Mouse (Mus musculus) gonadal fat pad, adult 2 months (tissue): ENCODE measurements around the gene Lgals7. TPM values are rescaled to one million over a fixed set of nuclear protein-coding genes. Genes with fewer than 3 reads are reported as not detected.

Source experiments
- DNase-seq: peaks from one replicate; pipeline ENCODE4 v3.0.0-alpha.2; 2012; ENCODE audit warnings: low read depth
- polyA plus RNA-seq: library from polyadenylated mRNA; depleted of rRNA; stranded (reverse); fragments of >200 nt; gene quantifications from 2 replicates; pipeline ENCODE4 v1.2.3, GENCODE M21; 2012

Gene Lgals7
- polyA plus RNA-seq, 1 experiment: 12.3 TPM

DNA sequence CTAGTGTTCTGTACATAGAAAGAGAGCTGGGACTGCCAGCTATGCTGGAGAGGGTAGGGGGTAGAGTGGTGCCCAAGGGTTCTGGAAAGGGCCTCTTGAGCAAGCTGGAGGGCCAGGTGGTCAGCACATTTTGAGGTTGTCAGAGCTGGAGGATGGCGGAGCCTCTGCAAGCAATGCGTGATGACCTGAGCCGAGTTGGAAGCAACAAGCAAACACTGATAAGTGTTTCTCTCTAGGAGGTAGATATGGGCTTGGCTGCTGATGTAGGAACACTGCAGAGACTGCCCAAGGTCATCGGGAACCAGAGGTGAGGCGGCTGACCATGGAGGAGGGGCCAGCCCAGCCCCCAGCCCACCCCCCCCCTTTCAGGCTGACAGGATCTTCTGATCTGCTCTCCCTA is 32.7 kb upstream of the Lgals7 start:
- no peak for DNase-seq

DNA sequence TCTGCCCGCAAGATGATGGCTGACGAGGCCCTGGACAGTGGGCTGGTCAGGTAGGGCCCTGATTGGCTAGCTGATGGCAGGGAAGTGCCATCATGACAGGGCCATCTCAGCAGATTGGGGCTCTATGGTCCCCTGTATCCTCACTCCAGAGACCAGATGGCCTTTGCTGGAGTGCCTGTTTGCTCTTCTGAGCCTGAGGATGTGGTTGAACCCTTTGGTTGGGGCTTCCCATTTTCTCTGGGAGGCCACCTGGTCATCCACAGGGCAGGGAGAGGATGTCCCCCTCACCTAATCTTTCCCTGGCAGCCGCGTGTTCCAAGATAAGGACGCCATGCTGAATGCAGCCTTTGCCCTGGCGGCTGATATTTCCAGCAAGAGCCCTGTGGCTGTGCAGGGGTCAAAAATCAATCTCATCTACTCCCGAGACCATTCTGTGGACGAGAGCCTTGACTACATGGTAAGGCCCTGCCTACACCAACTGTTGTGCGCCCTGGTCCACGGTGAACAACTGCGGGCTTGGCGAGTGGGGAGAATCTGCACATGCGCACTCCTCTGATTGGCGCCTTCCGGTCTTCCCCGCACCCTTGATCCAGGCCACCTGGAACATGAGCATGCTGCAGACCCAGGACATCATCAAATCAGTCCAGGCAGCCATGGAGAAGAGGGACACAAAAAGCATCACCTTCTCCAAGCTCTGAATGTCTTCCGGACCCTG is 32.1 kb upstream of the Lgals7 start:
- DNase-seq: no peak

DNA sequence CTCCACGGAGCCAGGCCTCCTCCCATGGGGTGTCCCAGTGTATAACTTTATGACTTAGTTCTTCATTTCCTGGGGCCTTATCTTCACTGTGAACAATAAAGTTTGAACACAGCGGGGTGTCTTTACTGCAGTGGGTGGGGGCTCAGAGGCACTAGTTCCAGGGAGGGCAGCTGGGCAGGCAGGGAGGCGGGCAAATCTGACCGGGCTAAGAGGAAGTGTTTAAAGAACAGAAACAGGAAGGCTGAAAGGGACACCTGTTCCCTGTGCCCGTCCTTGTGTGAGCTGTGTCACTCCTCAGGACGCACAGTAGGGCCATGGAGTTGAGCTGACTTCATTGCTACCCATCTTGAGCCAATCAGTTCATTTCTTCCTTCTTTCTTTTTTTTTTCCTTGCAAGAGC is 31.5 kb upstream of the Lgals7 start:
- DNase-seq: no peak

DNA sequence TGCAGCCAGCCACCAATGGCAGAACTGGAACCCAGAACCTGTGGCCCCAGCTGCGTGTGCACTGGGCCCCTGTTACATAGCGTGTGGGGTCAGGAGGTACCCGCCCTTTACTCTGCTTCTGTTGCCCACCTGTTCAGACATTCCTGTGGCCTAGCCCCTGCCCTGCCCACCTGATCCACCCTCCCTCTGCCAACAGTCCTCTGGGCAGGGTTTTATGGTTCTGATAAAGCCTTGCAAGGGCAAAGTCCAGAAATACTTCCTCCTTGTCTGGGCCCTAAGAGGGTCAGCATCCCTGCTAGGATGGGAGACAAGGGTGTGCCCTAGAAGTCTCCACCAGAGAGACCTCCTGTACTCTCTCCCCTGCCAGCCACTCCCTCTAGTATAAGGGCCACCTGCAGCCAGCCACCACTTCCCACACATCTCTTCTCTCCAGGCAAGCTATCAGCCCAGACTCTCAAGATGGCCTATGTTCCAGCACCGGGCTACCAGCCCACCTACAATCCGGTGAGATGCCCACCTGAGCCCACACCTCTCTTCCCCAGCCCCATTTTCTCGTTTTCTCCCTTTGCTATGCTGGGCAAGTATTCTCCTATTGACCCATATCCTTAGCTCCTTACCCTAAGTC is 29.8 kb upstream of the Lgals7 start, which contains the start of gene Lgals4:
TSS of gene Lgals4 (plus strand) at position 132 of the 625 bp plus-strand sequence.
- DNase-seq: no peak

DNA sequence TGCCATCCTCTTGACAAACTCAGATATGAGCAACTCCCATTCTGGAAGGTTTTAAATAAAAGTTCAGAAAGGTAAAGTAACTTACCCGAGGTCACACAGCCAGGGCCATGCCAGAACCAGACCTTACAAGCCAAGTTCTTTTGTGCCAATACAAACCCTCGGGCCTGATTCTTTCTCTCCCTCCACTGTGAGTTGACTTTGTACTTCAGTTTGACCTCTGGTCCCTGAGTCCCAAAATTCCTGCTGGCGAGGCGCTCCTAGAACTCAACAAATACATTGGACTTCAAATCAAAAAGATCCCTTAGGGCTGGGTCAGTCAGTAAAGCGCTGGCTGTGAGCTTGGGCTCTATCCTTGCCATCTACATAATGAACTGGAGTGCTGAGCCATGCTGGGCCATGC is 26.7 kb upstream of the Lgals7 start:
- DNase-seq: no peak

DNA sequence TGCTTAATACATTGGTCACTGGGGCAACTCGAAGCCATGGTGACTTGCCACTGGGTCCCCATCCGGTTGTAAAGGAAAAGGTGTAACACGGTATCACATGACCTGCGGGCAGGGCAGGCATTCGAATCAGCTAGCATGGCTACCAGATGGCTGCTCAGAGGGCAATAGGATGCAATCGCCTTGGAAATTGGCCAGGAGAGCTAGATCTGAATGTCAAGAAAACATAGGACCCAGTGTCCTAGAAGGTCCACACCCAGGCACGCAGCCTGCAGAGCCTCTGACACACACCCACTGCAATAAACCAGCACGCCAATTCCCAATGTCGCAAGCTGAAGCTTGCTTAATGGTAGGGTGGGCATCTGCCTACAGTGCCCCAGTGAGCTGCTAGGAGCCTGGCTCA is 25.3 kb upstream of the Lgals7 start:
- DNase-seq: no peak

DNA sequence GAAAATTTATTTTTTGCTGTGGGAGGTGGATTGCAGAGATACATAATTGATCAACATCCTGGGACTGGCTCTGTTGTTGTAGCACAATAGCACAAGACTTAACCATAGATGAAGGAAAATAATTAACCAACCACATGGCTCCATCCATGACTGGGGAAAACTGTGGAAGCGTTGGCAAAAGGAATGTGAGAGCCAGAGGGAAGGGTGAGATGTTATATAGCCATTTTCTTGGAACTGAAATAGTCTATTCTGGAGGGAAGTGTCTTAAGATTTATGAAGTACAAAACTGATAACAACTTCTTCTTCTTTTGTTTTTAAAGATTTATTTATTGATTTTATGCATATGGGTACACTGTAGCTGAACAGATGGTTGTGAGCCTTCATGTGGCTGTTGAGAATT is 16.4 kb upstream of the Lgals7 start:
- DNase-seq: no peak

DNA sequence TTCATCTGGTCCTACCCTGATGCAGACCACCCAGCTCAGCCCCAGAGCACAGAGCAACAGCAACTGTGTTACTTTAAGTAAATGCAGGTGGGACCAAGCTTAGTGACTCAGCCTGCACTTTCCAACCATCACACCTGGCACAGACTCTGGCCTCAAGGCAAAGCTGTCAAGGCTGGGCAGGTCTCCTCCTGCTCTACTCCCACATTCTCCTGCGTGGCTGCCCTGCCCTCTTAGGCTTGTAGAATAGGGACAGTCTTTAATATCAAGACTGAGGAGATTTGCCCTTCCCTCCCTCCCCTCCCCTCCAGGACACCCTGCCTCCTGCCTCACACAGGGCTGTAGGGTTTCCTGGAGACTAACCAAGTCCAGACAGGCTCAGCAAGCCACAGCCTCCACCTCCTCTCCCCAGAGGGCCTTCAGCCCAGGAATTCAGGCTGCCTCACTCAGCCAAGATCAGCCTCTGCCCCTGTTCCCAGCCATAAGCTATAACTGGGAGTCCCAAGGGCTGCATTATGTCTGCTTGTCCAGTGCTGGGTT is 13.9 kb upstream of the Lgals7 start:
- DNase-seq: peak; percentile 96

DNA sequence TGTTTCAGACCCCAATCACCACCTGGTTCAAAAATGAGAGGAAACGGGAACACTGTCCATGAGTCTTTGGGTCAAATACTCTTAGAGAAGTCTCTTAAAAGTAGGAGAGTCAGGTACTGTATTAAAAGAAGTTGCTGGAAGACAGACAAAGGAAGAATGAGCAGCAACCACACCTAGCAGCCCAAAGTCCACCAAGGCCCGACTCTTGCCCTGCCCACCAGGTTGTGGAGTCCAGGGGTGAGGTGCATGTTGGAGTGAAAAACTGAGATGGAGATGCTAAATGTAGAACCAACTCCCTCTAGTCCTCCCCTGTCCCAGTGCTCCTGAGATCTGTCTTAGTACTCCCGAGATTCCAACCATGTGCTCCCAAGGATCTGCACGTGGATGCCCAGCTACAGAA is 13.0 kb upstream of the Lgals7 start:
- no peak for DNase-seq

DNA sequence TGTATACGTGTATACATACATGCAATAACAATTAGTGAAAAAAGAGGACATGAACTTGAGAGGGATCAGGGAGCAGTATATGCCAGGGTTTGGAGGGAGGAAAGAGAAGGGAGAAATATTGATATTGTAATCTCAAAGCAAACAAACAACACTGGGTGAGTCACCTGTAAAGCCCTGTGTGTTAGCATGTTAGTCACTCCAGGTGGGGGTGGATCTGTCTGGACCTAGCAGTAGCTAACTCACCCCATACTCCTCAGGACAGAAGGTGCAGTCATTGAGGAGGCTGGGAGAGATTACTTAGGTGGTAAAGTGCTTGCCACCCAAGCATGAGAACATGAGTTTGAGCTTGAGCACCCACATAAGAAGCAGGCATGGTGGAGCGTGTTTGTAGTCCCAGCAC is 3.7 kb upstream of the Lgals7 start:
- no peak for DNase-seq

DNA sequence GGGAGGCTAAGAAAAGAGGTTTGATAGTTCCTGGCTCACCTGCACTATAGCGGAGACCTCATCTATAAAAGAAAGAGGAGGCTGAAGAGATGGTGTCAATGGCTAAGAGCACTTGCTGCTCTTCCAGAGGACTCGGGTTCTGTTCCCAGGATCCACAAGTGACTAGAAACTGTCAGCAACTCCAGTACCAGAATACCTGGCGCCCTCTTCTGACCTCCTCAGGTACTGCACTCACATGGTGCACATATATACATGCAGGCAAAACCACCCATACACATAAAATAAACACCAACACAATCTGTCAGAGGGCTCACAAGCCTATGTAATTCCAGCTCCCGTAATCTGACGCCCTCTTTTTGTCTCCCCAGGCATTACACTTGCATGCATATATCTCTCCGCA is 2.8 kb upstream of the Lgals7 start:
- no peak for DNase-seq

DNA sequence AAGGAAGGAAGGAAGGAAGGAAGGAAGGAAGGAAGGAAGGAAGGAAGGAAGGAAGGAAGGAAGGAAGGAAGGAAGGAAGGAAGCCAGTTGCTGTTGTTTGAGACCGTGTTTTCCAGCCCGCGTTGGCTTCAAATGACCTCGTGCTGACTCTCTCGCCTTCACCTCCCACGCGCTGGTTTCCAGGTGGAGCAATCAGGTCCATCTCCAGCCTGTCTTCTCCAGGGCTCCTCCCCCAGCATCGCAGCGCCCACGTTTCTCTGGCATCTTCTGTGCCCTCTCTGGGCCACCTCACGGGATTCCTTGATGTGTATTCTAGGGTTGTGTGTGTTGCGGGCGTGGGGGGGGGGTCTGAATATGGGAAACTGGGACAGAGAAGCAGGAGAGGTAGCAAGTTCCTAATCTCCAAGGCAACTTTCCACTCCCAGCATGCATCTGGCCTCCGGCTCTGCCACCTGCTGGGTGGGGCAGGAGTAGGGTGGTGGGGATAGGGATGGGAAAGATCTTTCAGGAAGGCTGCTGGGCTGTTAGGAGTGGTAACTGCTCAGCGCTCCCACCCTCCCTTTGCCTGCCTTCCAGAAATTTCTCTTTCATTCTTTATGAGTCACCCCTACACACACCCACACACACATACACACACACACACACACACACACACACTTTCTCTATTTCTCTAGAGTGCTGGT is 695 bp upstream of the Lgals7 start:
- peak; percentile 67 for DNase-seq

DNA sequence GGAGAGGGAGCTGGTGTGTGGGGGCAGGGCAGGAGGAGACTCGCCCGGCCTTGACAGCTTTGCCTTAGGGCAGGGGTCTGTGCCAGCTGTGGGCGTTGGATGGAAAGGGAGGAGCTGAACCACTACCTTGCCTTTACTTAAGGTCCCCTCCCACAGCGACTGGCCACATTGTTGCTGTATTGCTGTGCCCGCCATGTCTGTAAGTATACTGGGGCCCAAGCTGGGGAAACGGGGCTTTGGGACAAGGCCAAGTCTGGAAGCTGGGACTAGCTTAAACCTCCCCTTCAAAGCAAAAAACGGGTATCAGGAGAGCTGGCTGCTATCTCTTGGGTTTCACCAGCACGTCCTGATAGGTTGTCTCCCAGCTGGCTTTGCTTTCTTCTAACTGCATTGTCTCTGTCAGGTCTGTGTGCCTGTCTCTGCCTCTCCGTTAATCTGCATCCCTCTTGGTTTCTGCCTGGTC is 666 bp downstream of the Lgals7 start:
- DNase-seq: peak; percentile 77

DNA sequence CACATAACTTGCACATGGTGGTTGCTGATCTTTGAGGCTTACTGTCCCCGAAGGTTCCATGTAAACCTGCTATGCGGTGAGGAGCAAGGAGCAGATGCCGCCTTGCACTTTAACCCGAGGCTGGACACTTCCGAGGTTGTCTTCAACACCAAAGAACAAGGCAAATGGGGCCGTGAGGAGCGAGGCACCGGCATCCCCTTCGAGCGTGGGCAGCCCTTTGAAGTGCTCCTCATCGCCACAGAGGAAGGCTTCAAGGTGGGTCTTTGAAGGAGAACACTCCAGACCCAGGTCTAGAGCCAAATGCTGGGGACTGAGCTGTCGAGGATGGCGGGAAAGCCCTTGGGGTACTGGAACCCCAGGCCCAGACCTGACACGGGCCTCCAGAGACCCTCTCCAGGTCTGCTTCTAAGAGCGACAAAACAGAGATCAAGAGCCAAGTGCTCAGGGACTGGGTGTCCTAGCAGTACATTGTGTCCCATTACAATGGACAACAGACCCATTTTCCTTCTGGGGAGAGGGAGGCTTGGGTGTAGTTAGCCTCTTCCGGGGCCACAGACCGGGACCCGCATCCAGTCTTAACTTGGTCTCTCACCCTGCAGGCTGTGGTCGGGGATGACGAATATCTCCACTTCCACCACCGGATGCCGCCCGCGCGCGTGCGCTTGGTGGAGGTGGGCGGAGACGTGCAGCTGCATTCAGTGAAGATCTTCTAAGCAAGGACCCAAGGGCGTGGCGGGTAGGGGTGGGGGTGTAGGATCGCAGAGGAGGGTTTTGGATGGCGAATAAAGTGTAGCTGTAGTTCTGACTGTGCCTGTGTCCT is 2.0 kb downstream of the Lgals7 start:
- DNase-seq: no peak

DNA sequence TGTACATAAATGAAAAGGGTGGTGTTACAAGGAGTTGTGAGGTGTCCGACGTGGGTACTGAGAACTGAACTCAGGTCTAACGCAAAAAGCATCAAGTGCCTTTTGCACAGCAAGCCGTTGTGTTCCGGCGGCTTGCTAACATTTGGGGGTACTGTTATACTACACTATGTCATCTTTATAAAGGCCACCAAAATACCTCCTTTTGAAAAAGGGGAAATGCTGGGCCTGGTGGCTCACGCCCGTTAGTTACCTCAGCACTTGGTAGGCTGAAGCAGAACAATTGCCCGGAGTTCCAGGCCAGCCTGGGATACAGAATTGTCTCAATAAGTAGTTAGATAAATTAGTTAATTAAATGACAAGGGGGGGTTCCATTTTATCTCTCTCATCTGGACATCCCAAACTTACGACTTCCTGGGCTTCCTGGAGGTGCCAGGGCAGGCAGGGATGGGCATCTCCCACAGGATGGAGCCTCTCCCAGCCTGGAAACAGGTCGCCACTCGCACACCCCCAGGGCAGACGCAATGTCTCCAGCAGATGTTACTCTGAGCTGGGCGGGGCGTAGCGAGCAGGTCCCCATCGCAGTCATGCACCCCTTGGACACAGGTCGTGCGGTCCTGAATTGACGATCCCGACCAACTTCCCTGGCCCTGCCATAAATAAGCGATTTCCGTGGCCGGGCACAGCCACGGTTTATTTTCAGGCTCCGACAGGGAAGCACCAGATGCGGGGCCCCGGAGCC is 3.3 kb downstream of the Lgals7 start:
- DNase-seq: peak; percentile 75

DNA sequence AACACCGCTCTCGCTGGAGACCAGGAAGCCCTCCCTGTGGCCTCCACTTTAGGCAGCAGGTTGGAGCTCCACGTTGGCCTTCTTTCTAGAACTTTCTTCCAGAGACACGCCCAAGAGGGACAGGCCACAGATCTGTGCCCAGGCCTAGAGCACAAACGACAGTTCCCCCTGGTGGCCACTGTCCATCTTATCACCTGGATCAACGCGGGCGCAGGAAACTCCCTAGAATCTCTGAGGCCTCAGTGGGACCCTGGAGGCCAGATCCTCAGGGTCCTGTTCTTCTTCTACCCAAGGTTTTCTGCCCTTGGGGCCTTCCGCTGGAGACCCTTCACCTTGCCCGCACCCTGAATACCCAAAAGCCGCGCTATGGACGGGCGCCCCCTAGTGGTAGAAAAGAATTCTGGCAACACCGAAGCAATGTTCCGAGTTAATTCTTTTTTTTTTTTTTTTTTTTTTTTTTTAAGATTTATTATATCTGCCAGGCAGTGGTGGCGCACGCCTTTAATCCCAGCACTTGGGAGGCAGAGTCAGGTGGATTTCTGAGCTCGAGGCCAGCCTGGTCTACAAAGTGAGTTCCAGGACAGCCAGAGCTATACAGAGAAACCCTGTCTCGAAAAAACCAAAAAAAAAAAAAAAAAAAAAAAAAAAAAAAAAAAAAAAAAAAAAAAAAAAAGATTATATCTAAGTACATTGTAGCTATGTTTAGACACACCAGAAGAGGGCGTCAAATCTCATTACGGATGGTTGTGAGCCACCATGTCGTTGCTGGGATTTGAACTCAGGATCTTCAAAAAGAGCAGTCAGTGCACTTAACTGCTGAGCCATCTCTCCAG is 4.1 kb downstream of the Lgals7 start:
- DNase-seq: peak; percentile 85

DNA sequence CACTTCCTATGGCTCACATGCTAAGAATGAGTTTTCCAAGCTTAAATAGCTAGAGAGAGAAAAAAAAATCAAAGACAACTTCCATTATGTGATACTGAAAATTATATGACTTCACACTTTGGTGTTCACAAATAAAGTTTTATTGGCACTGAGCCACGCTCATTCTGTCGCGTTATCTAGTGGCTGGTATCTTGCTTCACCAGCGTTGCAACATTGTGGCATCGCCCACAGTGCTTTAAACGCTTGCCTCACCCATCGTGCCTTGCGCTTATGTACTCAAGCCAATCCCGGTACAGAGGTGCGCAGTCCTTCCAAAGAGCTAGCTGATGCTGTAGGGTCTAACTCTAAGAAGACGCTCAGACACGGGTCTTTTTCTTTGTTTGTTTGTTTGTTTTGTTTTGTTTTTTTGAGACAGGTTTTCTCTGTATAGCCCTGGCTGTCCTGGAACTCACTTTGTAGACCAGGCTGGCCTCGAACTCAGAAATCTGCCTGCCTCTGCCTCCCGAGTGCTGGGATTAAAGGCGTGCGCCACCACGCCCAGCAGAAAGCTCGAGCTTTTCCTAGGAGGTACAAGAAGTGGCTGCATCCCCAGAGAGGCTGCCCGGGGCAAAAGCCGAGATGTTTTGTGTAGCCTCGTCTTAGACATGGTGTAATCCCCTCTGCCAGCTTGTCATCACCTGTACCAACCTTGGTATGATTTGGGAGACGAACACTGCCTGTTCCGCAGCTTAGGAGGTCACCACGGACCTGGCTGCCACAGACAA is 7.4 kb downstream of the Lgals7 start:
- DNase-seq: no peak

DNA sequence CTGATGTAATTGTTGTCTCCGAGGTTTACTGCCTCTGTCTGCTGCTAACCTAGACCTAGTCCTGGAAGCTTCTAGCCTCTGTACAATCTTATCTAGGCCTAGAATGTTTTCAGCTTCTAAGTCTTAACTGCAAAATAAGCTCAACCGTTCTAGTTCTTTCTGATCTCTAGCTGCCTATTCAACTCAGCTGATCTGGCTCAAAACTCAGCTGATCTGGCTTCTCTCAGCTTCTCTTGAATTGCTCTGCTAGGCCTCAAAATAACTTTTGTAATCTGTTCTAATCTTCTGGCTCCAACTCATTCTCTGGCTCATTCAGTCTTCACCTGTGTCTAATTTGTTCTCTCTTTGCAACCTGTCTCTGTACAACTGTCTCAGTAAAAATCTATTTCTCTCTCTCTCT is 10.9 kb downstream of the Lgals7 start:
- no peak for DNase-seq

DNA sequence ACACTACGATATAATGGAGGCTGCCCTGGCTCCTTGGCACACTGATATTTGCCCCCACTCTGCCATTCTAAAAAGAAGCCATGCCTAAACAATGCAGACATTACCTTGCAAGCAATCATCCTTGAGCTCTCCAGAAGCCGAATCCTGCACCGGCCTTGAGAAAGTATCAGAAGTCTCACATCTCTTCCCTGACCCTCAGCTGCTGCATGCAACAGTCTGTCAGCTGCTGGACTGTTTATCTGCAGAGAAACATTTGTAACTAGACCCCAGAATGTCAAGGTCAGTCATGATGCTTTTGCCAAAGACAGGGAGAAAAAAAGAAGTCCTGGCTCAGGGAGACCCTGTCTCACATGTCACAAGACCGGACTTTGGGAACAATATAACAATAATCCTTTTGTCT is 12.4 kb downstream of the Lgals7 start:
- no peak for DNase-seq
